Mouse (Mus musculus) megakaryocyte progenitor cell, adult 5-6 weeks (primary cell): ENCODE measurements around the gene Btbd35f20. TPM values are rescaled to one million over a fixed set of nuclear protein-coding genes. Genes with fewer than 3 reads are reported as not detected.
"Not testable (repeated sequence)": the region's sequence is repeated elsewhere in the genome, so short reads cannot be mapped to it uniquely, and the experiment has no call there.

Source experiments
- ATAC-seq: replicated peaks from 2 replicates; pipeline ENCODE4 v1.8.0; 2016; ENCODE audit warnings: mild to moderate bottlenecking, moderate TSS enrichment, inconsistent platforms; ENCODE audit not compliant: poor library complexity
- total RNA-seq, 2 experiments: library from RNA; stranded (forward) in 1 of 2; stranded (reverse) in 1 of 2; fragments of 157-497, 149-512 nt in 1 of 2; fragments of 200-1000 nt in 1 of 2; gene quantifications; 2 replicates each; pipeline versions ENCODE4 v1.2.3 to v1.2.4; 2015 to 2017

Gene Btbd35f20
- total RNA-seq (2015) (not detected in 2 replicates), total RNA-seq (2017) (not detected in 2 replicates)

- ATAC-seq, result not testable (repeated sequence)
These were observed at the start of gene Btbd35f20 for GRCm38 (mm10) chrX:4291145-4291544. Gene Btbd35f20, minus strand, starts transcription at chrX:4291245.

Other genes with a start within 250 kb of the Btbd35f20 start
- not detected in 2 replicates for gene Btbd35f28, start 94.7 kb downstream of the Btbd35f20 start, total RNA-seq (2015)
- gene Btbd35f28, start 94.7 kb downstream of the Btbd35f20 start, total RNA-seq (2017), result not detected in 2 replicates
- gene Btbd35f17, start 79.4 kb upstream of the Btbd35f20 start, total RNA-seq (2015), result not detected in 2 replicates
- gene Btbd35f17, start 79.4 kb upstream of the Btbd35f20 start, total RNA-seq (2017), result not detected in 2 replicates